Mouse (Mus musculus) myocyte (in vitro differentiated cells): ENCODE measurements around the gene Itpk1. TPM values are rescaled to one million over a fixed set of nuclear protein-coding genes. Genes with fewer than 3 reads are reported as not detected.

ENCODE experiments used
- H3K27me3 ChIP-seq: one replicate; pipeline ENCODE4 v1.6.1; 2011; ENCODE audit not compliant: control insufficient read depth, insufficient read depth, insufficient read length
- H3K36me3 ChIP-seq: one replicate; pipeline ENCODE4 v1.6.1; 2011; ENCODE audit not compliant: control insufficient read depth, insufficient read depth
- H3K4me2 ChIP-seq: one replicate; pipeline ENCODE4 v1.6.1; 2011; ENCODE audit warnings: low read depth, control low read depth
- H3K4me3 ChIP-seq: one replicate; pipeline ENCODE4 v1.5.1; 2011; ENCODE audit warnings: mild to moderate bottlenecking, control low read depth, moderate library complexity
- H3K79me2 ChIP-seq: one replicate; pipeline ENCODE4 v1.6.1; 2011; ENCODE audit not compliant: control insufficient read depth, insufficient read depth
- H3ac ChIP-seq: one replicate; pipeline ENCODE4 v1.6.1; 2011; ENCODE audit not compliant: control insufficient read depth, insufficient read length
- CEBPB ChIP-seq: IDR thresholded peaks from 2 replicates; pipeline ENCODE4 v1.6.1; 2011; ENCODE audit warnings: mild to moderate bottlenecking, moderate library complexity; ENCODE audit not compliant: poor library complexity, insufficient read depth, severe bottlenecking
- E2F4 ChIP-seq: IDR thresholded peaks from one replicate; pipeline ENCODE4 v1.6.1; 2011; ENCODE audit warnings: mild to moderate bottlenecking, control low read depth, moderate library complexity; ENCODE audit not compliant: insufficient read depth
- MAX ChIP-seq: IDR thresholded peaks from one replicate; pipeline ENCODE4 v1.6.1; 2011; ENCODE audit warnings: low read depth, mild to moderate bottlenecking, control low read depth
- MYOD1 ChIP-seq, 3 experiments: IDR thresholded peaks; one replicate each; pipeline ENCODE4 v1.6.1; 2011; ENCODE audit warnings: control low read depth in 2 of 3, low read depth in 2 of 3, mild to moderate bottlenecking in 2 of 3, moderate library complexity in 1 of 3; ENCODE audit not compliant: insufficient read length in 2 of 3, control insufficient read depth in 1 of 3
- MYOG ChIP-seq, 3 experiments: IDR thresholded peaks; one replicate each; pipeline ENCODE4 v1.6.1; 2011; ENCODE audit warnings: control low read depth in 2 of 3, low read depth in 2 of 3, mild to moderate bottlenecking in 2 of 3; ENCODE audit not compliant: insufficient read length in 2 of 3, control insufficient read depth in 1 of 3, insufficient read depth in 1 of 3
- POLR2A ChIP-seq: IDR thresholded peaks from one replicate; pipeline ENCODE4 v1.6.1; 2011; ENCODE audit warnings: low read depth, mild to moderate bottlenecking, control low read depth, moderate library complexity; ENCODE audit not compliant: insufficient read length
- POLR2AphosphoS2 ChIP-seq: IDR thresholded peaks from one replicate; pipeline ENCODE4 v1.6.1; 2011; ENCODE audit warnings: low read depth, control low read depth; ENCODE audit not compliant: insufficient read length
- REST ChIP-seq: IDR thresholded peaks from one replicate; pipeline ENCODE4 v1.6.1; 2011; ENCODE audit warnings: mild to moderate bottlenecking, control low read depth, moderate library complexity; ENCODE audit not compliant: insufficient read depth, insufficient read length
- SRF ChIP-seq: IDR thresholded peaks from one replicate; pipeline ENCODE4 v1.6.1; 2011; ENCODE audit warnings: low read depth; ENCODE audit not compliant: control insufficient read depth, insufficient read length
- TCF12 ChIP-seq: IDR thresholded peaks from one replicate; pipeline ENCODE4 v1.6.1; 2011; ENCODE audit warnings: mild to moderate bottlenecking, control low read depth; ENCODE audit not compliant: poor library complexity, insufficient read depth, severe bottlenecking
- TCF3 ChIP-seq: IDR thresholded peaks from one replicate; pipeline ENCODE4 v1.6.1; 2011; ENCODE audit warnings: low read depth, control low read depth; ENCODE audit not compliant: insufficient read length
- USF1 ChIP-seq: IDR thresholded peaks from one replicate; pipeline ENCODE4 v1.6.1; 2011; ENCODE audit warnings: low read depth, mild to moderate bottlenecking, control low read depth, moderate library complexity
- polyA plus RNA-seq: library from polyadenylated mRNA; unstranded; fragments of >200 nt; fragmentation: generic; extraction: Trizol; gene quantifications from one replicate; pipeline ENCODE4 v1.2.1, GENCODE M21; 2012; ENCODE audit warnings: missing spikeins

Itpk1 gene
- polyA plus RNA-seq, 1 experiment, result 4.9 TPM

DNA sequence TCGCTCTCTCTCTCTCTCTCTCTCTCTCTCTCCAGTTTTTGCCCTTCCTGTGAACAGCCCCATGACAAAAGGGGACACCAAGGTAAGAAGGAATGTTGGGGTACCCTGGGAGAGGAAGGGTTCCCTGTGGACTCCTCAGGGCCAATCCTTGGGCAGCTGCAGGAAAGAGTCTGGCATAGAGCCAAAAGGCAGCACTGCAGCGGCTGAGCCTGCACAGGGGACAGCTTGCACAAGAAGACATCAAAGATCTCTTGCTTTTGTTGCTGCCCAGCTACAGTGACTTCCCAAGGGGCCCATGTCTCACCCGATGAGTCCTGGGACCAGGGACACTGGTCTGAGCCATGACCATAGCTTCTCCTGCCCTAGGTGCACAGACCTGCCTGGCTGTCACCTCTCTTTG is 148.9 kb downstream of the Itpk1 start:
- Histone ChIP-seq H3K27me3 (peaks cover 37% of the 10 kb centered on the region), H3ac (no peak overlapping the region), H3K4me2 (no peak overlapping the region), H3K4me3 (no peak overlapping the region), H3K36me3 (no peaks in the 10 kb centered on the region), H3K79me2 (no peaks in the 10 kb centered on the region)
- TF ChIP-seq MYOD1 (IDR thresholded peaks at IDR 0.05; ENCODE audit: control insufficient read depth in 1 of 3, insufficient read length in 2 of 3, low read depth in 2 of 3), result no peak
- no peak for TF ChIP-seq CEBPB
- no peak for TF ChIP-seq POLR2AphosphoS2
- no peak for TF ChIP-seq TCF12
- no peak for TF ChIP-seq REST
- TF ChIP-seq SRF, result no peak
- TF ChIP-seq MYOG (IDR thresholded peaks at IDR 0.05; ENCODE audit: control insufficient read depth in 1 of 3, insufficient read depth in 1 of 3, insufficient read length in 2 of 3, low read depth in 2 of 3), result no peak
- no peak for TF ChIP-seq TCF3
- no peak for TF ChIP-seq E2F4

DNA sequence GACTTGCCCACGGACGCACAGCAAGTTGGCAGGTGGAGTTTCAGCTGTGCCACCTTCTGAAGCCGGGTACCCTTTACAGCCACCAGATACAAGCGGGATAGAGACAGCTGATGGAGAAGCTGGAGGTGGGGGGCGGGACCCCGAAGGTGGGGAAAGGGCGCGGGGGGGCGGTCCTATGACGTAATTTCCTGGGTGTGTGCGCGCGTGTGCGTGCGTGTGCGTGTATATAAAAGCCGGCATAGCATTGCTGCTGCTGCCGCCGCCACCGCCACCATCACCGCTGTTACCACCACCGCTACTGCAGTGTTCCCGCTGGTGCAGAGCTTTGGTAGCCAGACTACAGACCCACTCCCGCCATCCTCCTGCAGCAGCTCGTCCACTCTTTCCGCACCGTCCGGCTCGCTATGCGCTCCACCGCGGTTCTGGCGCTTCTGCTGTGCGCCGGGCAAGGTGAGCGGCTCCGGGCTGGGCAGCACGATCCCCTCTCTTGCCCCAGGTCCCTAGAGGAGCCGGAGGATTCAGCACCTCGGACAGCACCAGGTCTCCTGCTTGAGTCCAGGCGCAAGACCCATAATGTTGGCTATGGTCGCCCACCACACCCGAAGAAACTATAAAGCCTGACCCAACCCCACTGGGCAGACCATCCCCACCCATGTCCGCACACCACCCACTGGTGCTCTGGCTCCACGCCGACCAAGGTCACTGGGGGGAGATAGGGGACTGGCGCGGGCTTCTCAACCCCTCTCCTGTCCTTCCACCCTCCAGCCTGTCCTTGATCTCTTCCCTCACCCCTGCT is 149.8 kb downstream of the Itpk1 start, which contains the start of gene Chga:
Gene Chga (plus strand): TSS at position 249 of the 796 bp plus-strand sequence.
- Histone ChIP-seq H3ac (no peak within 1 kb of the TSS), H3K4me2 (no peak within 1 kb of the TSS), H3K4me3 (no peak within 1 kb of the TSS), H3K79me2 (no peaks in the 10 kb centered on the region), H3K36me3 (no peaks in the 10 kb centered on the region), H3K27me3 (peaks cover 33% of the 10 kb centered on the region)
- TF ChIP-seq USF1 (no peak), REST (peak; percentile 85), TCF3 (no peak), MAX (no peak)

DNA sequence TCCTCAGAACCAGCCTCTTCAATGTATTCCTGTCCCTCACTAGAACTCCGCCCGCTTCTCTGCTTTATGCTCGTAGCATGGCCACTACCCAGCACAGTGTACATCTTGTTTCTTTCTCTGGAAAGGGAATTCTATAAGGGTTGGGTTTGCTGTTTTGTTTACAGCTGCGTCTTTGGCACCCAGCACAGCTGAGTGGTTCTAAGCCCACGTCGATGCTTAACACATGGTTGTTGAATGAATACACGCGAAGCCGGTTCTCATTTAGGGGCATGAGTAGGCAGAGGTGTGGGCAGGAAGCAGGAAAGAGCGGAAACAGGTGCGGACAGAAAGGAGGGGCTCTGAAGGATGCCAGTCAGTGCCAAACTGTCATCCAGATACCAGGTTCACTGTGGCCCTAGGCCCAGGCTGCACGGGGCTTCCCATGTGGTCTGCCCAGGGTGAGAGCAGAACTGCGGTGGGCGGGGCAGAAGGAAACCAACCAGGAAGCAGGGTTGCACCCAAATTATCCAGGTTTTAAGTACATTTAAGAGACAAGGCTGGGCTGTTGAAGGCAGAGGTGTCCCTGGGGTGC is 150.9 kb downstream of the Itpk1 start:
- peaks cover 25% of the 10 kb centered on the region for H3K27me3 ChIP-seq
- H3K4me3 ChIP-seq, result no peak overlapping the region
- no peak overlapping the region for H3K4me2 ChIP-seq
- no peaks in the 10 kb centered on the region for H3K79me2 ChIP-seq
- TF ChIP-seq TCF12, result no peak
- TF ChIP-seq MAX, result no peak
- TF ChIP-seq MYOG (IDR thresholded peaks at IDR 0.05; ENCODE audit: control insufficient read depth in 1 of 3, insufficient read depth in 1 of 3, insufficient read length in 2 of 3, low read depth in 2 of 3), result no peak
- TF ChIP-seq POLR2A, result no peak
- TF ChIP-seq CEBPB, result no peak
- TF ChIP-seq POLR2AphosphoS2, result no peak
- no peak for TF ChIP-seq MYOD1 (IDR thresholded peaks at IDR 0.05; ENCODE audit: control insufficient read depth in 1 of 3, insufficient read length in 2 of 3, low read depth in 2 of 3)
- no peak for TF ChIP-seq E2F4
- TF ChIP-seq SRF, result no peak
- TF ChIP-seq REST, result no peak
- TF ChIP-seq USF1, result no peak
- no peak overlapping the region for H3ac ChIP-seq
- no peaks in the 10 kb centered on the region for H3K36me3 ChIP-seq

DNA sequence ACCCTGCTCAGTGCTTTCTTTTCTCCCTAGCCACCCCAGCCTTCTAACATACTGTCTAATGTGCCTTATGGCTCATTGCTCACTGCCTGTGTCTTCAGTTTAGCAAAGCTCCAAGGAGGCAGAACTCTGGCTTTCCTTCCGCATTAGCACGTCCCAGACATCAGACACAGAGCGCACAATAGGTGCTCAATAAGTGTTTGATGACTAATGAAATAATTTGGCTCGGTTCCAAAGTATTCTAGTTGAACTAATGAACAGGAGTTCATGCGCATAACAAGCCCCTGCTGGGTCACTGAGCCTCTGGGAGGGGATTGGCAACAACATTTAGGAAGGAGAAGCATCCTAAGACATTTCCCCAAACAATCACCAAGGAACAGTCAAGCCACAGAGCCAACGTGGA is 152.7 kb downstream of the Itpk1 start:
- TF ChIP-seq POLR2A, result no peak
- TF ChIP-seq TCF12, result no peak
- TF ChIP-seq TCF3, result no peak
- no peak for TF ChIP-seq MAX
- no peak for TF ChIP-seq MYOD1 (IDR thresholded peaks at IDR 0.05; ENCODE audit: control insufficient read depth in 1 of 3, insufficient read length in 2 of 3, low read depth in 2 of 3)
- no peak for TF ChIP-seq POLR2AphosphoS2
- TF ChIP-seq CEBPB, result no peak
- no peak for TF ChIP-seq SRF
- no peak for TF ChIP-seq USF1
- no peak for TF ChIP-seq REST
- TF ChIP-seq MYOG (IDR thresholded peaks at IDR 0.05; ENCODE audit: control insufficient read depth in 1 of 3, insufficient read depth in 1 of 3, insufficient read length in 2 of 3, low read depth in 2 of 3), result no peak
- no peak for TF ChIP-seq E2F4
- H3K27me3 ChIP-seq, result peaks cover 9% of the 10 kb centered on the region
- no peak overlapping the region for H3K4me2 ChIP-seq
- H3K79me2 ChIP-seq, result no peaks in the 10 kb centered on the region
- no peak overlapping the region for H3ac ChIP-seq
- H3K4me3 ChIP-seq, result no peak overlapping the region
- no peaks in the 10 kb centered on the region for H3K36me3 ChIP-seq
